Mouse (Mus musculus) MEL (cell line): Measurements from ENCODE around the gene Pcif1.

Experiments
- POLR2AphosphoS5 ChIP-seq: IDR thresholded peaks from 2 replicates; pipeline ENCODE4 v1.6.1; 2012; ENCODE audit warnings: low read depth, borderline replicate concordance, mild to moderate bottlenecking, inconsistent platforms, low read length, moderate library complexity, mixed read lengths
- TAL1 ChIP-seq: IDR thresholded peaks from 2 replicates; pipeline ENCODE4 v1.6.1; 2012; ENCODE audit warnings: mild to moderate bottlenecking, inconsistent platforms, low read length, moderate library complexity, mixed read lengths

DNA sequence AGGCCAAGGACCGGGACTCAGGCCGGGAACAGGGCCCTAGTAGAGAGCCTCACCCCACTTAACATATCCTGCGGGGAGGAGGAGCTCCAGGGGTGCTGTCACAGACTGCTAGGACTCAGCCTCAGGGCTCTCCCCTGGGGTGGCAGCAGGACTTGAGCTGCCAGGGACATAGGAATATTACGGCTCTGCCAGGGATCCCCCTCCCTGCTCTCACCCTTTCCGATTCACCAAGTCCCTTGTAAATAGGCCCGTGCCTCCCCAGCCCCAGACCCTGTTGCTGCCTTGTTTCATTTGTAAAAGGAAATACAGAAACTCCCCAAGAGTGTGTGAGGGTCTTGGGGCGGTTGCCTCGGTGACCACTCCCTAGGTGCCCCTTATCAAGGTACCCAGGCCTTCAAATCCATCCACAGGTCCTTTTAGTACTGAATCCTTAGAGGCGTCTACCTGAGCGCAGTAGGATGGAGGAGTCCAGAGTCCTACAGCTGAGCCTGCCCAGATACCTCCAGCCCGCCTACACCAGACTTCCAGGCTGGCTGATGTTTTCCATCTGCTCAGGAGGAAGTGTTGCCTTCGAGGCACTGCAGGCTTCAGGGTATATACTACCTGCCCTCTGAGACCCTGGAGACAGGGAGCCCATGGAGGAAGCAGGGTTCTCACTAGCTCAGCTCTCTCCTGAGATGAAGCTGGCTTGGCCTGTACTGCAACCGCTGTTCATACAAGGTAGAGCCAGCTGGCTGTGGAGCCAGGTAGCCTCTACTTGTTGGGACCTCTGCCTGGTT is 12.1 kb downstream of the Pcif1 start:
- TF ChIP-seq POLR2AphosphoS5 = no peak
- no peak for TF ChIP-seq TAL1
